Mouse (Mus musculus): ENCODE measurements at regions not wholly inside any gene's neighbourhood (a gene's known extent, or its start where the extent isn't known, plus 50 kb on each side); places are given as distances from the start of the nearest gene placed in this dataset.

GRCm38 (mm10) chr14:71805624-71806023 lies 686.0 kb downstream of the Gm9195 start:
- Histone ChIP-seq H3K27me3 (ENCODE audit: control insufficient read depth, insufficient read depth, insufficient read length) (no peaks in the 10 kb centered on the region), H3K36me3 (ENCODE audit: control insufficient read depth, insufficient read depth) (no peaks in the 10 kb centered on the region), H3K79me2 (ENCODE audit: control insufficient read depth, insufficient read depth) (no peaks in the 10 kb centered on the region), H3ac (ENCODE audit: control insufficient read depth, insufficient read length) (no peak overlapping the region), H3K4me2 (ENCODE audit: low read depth) (no peak overlapping the region), H3K4me3 (no peak overlapping the region)
- TF ChIP-seq MYOD1 (IDR thresholded peaks at IDR 0.05; ENCODE audit: control insufficient read depth in 1 of 3, insufficient read length in 2 of 3, low read depth in 2 of 3) = peak in 1 of 3 experiments; percentile 10
- TF ChIP-seq SRF (IDR thresholded peaks at IDR 0.05; ENCODE audit: control insufficient read depth, insufficient read length, low read depth) = no peak

GRCm38 (mm10) chr14:71799861-71800260 lies 691.8 kb downstream of the Gm9195 start:
- H3K79me2 ChIP-seq (ENCODE audit: control insufficient read depth, insufficient read depth) = no peaks in the 10 kb centered on the region
- TF ChIP-seq TCF12 (IDR thresholded peaks at IDR 0.05; ENCODE audit: insufficient read depth, poor library complexity, severe bottlenecking) (no peak), CEBPB (IDR thresholded peaks at IDR 0.05; ENCODE audit: insufficient read depth, poor library complexity, severe bottlenecking) (no peak), E2F4 (IDR thresholded peaks at IDR 0.05; ENCODE audit: insufficient read depth) (no peak), MYOD1 (IDR thresholded peaks at IDR 0.05; ENCODE audit: control insufficient read depth in 1 of 3, insufficient read length in 2 of 3, low read depth in 2 of 3) (no peak), POLR2A (IDR thresholded peaks at IDR 0.05; ENCODE audit: insufficient read length, low read depth) (no peak), REST (IDR thresholded peaks at IDR 0.05; ENCODE audit: insufficient read depth, insufficient read length) (no peak), MAX (IDR thresholded peaks at IDR 0.05; ENCODE audit: low read depth) (no peak), MYOG (IDR thresholded peaks at IDR 0.05; ENCODE audit: control insufficient read depth in 1 of 3, insufficient read depth in 1 of 3, insufficient read length in 2 of 3, low read depth in 2 of 3) (no peak), POLR2AphosphoS2 (IDR thresholded peaks at IDR 0.05; ENCODE audit: insufficient read length, low read depth) (no peak), TCF3 (IDR thresholded peaks at IDR 0.05; ENCODE audit: insufficient read length, low read depth) (no peak), USF1 (IDR thresholded peaks at IDR 0.05; ENCODE audit: low read depth) (no peak), SRF (IDR thresholded peaks at IDR 0.05; ENCODE audit: control insufficient read depth, insufficient read length, low read depth) (no peak)
- no peak overlapping the region for H3ac ChIP-seq (ENCODE audit: control insufficient read depth, insufficient read length)
- H3K4me3 ChIP-seq = no peak overlapping the region
- no peaks in the 10 kb centered on the region for H3K27me3 ChIP-seq (ENCODE audit: control insufficient read depth, insufficient read depth, insufficient read length)
- H3K36me3 ChIP-seq (ENCODE audit: control insufficient read depth, insufficient read depth) = no peaks in the 10 kb centered on the region
- H3K4me2 ChIP-seq (ENCODE audit: low read depth) = no peak overlapping the region

- Histone ChIP-seq H3K27me3 (ENCODE audit: control insufficient read depth, insufficient read depth, insufficient read length) (no peaks in the 10 kb centered on the region), H3K79me2 (ENCODE audit: control insufficient read depth, insufficient read depth) (no peaks in the 10 kb centered on the region), H3ac (ENCODE audit: control insufficient read depth, insufficient read length) (no peak overlapping the region), H3K4me3 (no peak overlapping the region), H3K36me3 (ENCODE audit: control insufficient read depth, insufficient read depth) (no peaks in the 10 kb centered on the region), H3K4me2 (ENCODE audit: low read depth) (no peak overlapping the region)
- no peak for TF ChIP-seq POLR2AphosphoS2 (IDR thresholded peaks at IDR 0.05; ENCODE audit: insufficient read length, low read depth)
- TF ChIP-seq TCF12 (IDR thresholded peaks at IDR 0.05; ENCODE audit: insufficient read depth, poor library complexity, severe bottlenecking) = no peak
- TF ChIP-seq MYOD1 (IDR thresholded peaks at IDR 0.05; ENCODE audit: control insufficient read depth in 1 of 3, insufficient read length in 2 of 3, low read depth in 2 of 3) = no peak
- no peak for TF ChIP-seq TCF3 (IDR thresholded peaks at IDR 0.05; ENCODE audit: insufficient read length, low read depth)
- TF ChIP-seq E2F4 (IDR thresholded peaks at IDR 0.05; ENCODE audit: insufficient read depth) = no peak
- TF ChIP-seq CEBPB (IDR thresholded peaks at IDR 0.05; ENCODE audit: insufficient read depth, poor library complexity, severe bottlenecking) = no peak
- TF ChIP-seq USF1 (IDR thresholded peaks at IDR 0.05; ENCODE audit: low read depth) = peak; percentile 42
These were observed 695.9 kb downstream of the Gm9195 start for GRCm38 (mm10) chr14:71795713-71796112.

- Histone ChIP-seq H3K4me2 (ENCODE audit: low read depth) (no peak overlapping the region), H3K79me2 (ENCODE audit: control insufficient read depth, insufficient read depth) (no peaks in the 10 kb centered on the region), H3ac (ENCODE audit: control insufficient read depth, insufficient read length) (no peak overlapping the region), H3K36me3 (ENCODE audit: control insufficient read depth, insufficient read depth) (no peaks in the 10 kb centered on the region), H3K4me3 (no peak overlapping the region), H3K27me3 (ENCODE audit: control insufficient read depth, insufficient read depth, insufficient read length) (no peaks in the 10 kb centered on the region)
- TF ChIP-seq POLR2A (IDR thresholded peaks at IDR 0.05; ENCODE audit: insufficient read length, low read depth) (no peak), MYOD1 (IDR thresholded peaks at IDR 0.05; ENCODE audit: control insufficient read depth in 1 of 3, insufficient read length in 2 of 3, low read depth in 2 of 3) (no peak), POLR2AphosphoS2 (IDR thresholded peaks at IDR 0.05; ENCODE audit: insufficient read length, low read depth) (no peak), E2F4 (IDR thresholded peaks at IDR 0.05; ENCODE audit: insufficient read depth) (no peak), REST (IDR thresholded peaks at IDR 0.05; ENCODE audit: insufficient read depth, insufficient read length) (no peak), TCF12 (IDR thresholded peaks at IDR 0.05; ENCODE audit: insufficient read depth, poor library complexity, severe bottlenecking) (no peak), MAX (IDR thresholded peaks at IDR 0.05; ENCODE audit: low read depth) (no peak)
These were observed 714.6 kb downstream of the Gm9195 start for GRCm38 (mm10) chr14:71776990-71777525.

- Histone ChIP-seq H3ac (ENCODE audit: control insufficient read depth, insufficient read length) (no peak overlapping the region), H3K4me2 (ENCODE audit: low read depth) (no peak overlapping the region), H3K4me3 (no peak overlapping the region), H3K36me3 (ENCODE audit: control insufficient read depth, insufficient read depth) (no peaks in the 10 kb centered on the region), H3K27me3 (ENCODE audit: control insufficient read depth, insufficient read depth, insufficient read length) (no peaks in the 10 kb centered on the region), H3K79me2 (ENCODE audit: control insufficient read depth, insufficient read depth) (no peaks in the 10 kb centered on the region)
- no peak for TF ChIP-seq CEBPB (IDR thresholded peaks at IDR 0.05; ENCODE audit: insufficient read depth, poor library complexity, severe bottlenecking)
- no peak for TF ChIP-seq TCF12 (IDR thresholded peaks at IDR 0.05; ENCODE audit: insufficient read depth, poor library complexity, severe bottlenecking)
- TF ChIP-seq TCF3 (IDR thresholded peaks at IDR 0.05; ENCODE audit: insufficient read length, low read depth) = no peak
- no peak for TF ChIP-seq POLR2A (IDR thresholded peaks at IDR 0.05; ENCODE audit: insufficient read length, low read depth)
- TF ChIP-seq USF1 (IDR thresholded peaks at IDR 0.05; ENCODE audit: low read depth) = no peak
- TF ChIP-seq MYOD1 (IDR thresholded peaks at IDR 0.05; ENCODE audit: control insufficient read depth in 1 of 3, insufficient read length in 2 of 3, low read depth in 2 of 3) = no peak
- no peak for TF ChIP-seq MYOG (IDR thresholded peaks at IDR 0.05; ENCODE audit: control insufficient read depth in 1 of 3, insufficient read depth in 1 of 3, insufficient read length in 2 of 3, low read depth in 2 of 3)
- no peak for TF ChIP-seq MAX (IDR thresholded peaks at IDR 0.05; ENCODE audit: low read depth)
- TF ChIP-seq REST (IDR thresholded peaks at IDR 0.05; ENCODE audit: insufficient read depth, insufficient read length) = no peak
- no peak for TF ChIP-seq SRF (IDR thresholded peaks at IDR 0.05; ENCODE audit: control insufficient read depth, insufficient read length, low read depth)
- no peak for TF ChIP-seq E2F4 (IDR thresholded peaks at IDR 0.05; ENCODE audit: insufficient read depth)
- no peak for TF ChIP-seq POLR2AphosphoS2 (IDR thresholded peaks at IDR 0.05; ENCODE audit: insufficient read length, low read depth)
These were observed 724.8 kb downstream of the Gm9195 start for GRCm38 (mm10) chr14:71766856-71767255.
